Mouse (Mus musculus) neural tube, embryonic 14.5 days (tissue): ENCODE results near the gene Pnrc2. TPM values are rescaled to one million over a fixed set of nuclear protein-coding genes. Genes with fewer than 3 reads are reported as not detected.
A peak's percentile ranks its signal among the peaks of the same experiment; 100 is the strongest.

ENCODE experiments used
- ATAC-seq: fragments of 200-750 bp; cut with Nextera tagmentation; 2 replicates; pipeline ENCODE4 v1.8.0; 2017; ENCODE audit warnings: low read depth, mild to moderate bottlenecking, moderate TSS enrichment, moderate library complexity
- H3K27ac ChIP-seq: fragments of 300-500 bp; sonication (generic); 2 replicates; pipeline ENCODE4 v1.5.1; 2014; ENCODE audit warnings: low read depth, mild to moderate bottlenecking, control low read depth, low read length, moderate library complexity, mixed read lengths
- H3K27me3 ChIP-seq: fragments of 300-500 bp; sonication (generic); 2 replicates; pipeline ENCODE4 v1.6.1; 2014; ENCODE audit warnings: low read length; ENCODE audit not compliant: control insufficient read depth, insufficient read depth
- H3K36me3 ChIP-seq: fragments of 300-500 bp; sonication (generic); 2 replicates; pipeline ENCODE4 v1.6.1; 2014; ENCODE audit warnings: low read length, mixed read lengths; ENCODE audit not compliant: control insufficient read depth, insufficient read depth
- H3K4me1 ChIP-seq: fragments of 300-500 bp; sonication (generic); 2 replicates; pipeline ENCODE4 v1.6.1; 2014; ENCODE audit warnings: low read length; ENCODE audit not compliant: control insufficient read depth, insufficient read depth
- H3K4me2 ChIP-seq: fragments of 300-500 bp; sonication (generic); 2 replicates; pipeline ENCODE4 v1.6.1; 2014; ENCODE audit warnings: mild to moderate bottlenecking, low read depth, low read length, control low read depth
- H3K4me3 ChIP-seq: fragments of 300-500 bp; sonication (generic); 2 replicates; pipeline ENCODE4 v1.5.1; 2014; ENCODE audit warnings: low read depth, low read length, control low read depth, mixed read lengths
- H3K9ac ChIP-seq: fragments of 300-500 bp; sonication (generic); replicated peaks from 2 replicates; pipeline ENCODE4 v1.6.1; 2014; ENCODE audit warnings: low read depth, mild to moderate bottlenecking, control low read depth, low read length, mixed read lengths
- H3K9me3 ChIP-seq: fragments of 300-500 bp; sonication (generic); 2 replicates; pipeline ENCODE4 v1.6.1; 2016; ENCODE audit warnings: low read length; ENCODE audit not compliant: control insufficient read depth
- WGBS: fragments of 180-500 bp; shearing (Covaris S2); extraction: QIAGEN DNeasy Blood & Tissue Kit; methylation state at CpG from one replicate; pipeline ENCODE4 v1.1.7; 2014; 5-methylcytosine and 5-hydroxymethylcytosine counted together
- polyA plus RNA-seq: library from polyadenylated mRNA; unstranded; fragments of >200 nt; fragmentation: Nextera tagmentation; extraction: Ambion mirVana; gene quantifications from 2 replicates; pipeline ENCODE4 v1.2.1, GENCODE M21; 2014

The Pnrc2 gene
- polyA plus RNA-seq, 1 experiment from 2014 or later = 85.7 TPM

GRCm38 (mm10) chr4:135884531-135884930 lies 10.9 kb upstream of the Pnrc2 start:
- Histone ChIP-seq H3K9ac (no peak overlapping the region), H3K27ac (no peak overlapping the region), H3K4me2 (no peak overlapping the region), H3K9me3 (no peaks in the 10 kb centered on the region), H3K4me1 (no peaks in the 10 kb centered on the region), H3K27me3 (no peaks in the 10 kb centered on the region), H3K36me3 (no peaks in the 10 kb centered on the region), H3K4me3 (no peak overlapping the region)
- ATAC-seq = no peak
- WGBS = 33% methylated on average over 6 of the region's 6 CpGs

GRCm38 (mm10) chr4:135883881-135884516 lies 10.3 kb upstream of the Pnrc2 start:
- H3K9ac ChIP-seq = no peak overlapping the region
- H3K4me2 ChIP-seq = no peak overlapping the region
- no peaks in the 10 kb centered on the region for H3K27me3 ChIP-seq
- H3K9me3 ChIP-seq = no peaks in the 10 kb centered on the region
- no peaks in the 10 kb centered on the region for H3K4me1 ChIP-seq
- 76% methylated on average over 7 of the region's 7 CpGs for WGBS
- no peak overlapping the region for H3K27ac ChIP-seq
- no peak for ATAC-seq
- no peaks in the 10 kb centered on the region for H3K36me3 ChIP-seq
- no peak overlapping the region for H3K4me3 ChIP-seq

- WGBS = 59% methylated on average over 10 of the region's 10 CpGs
- H3K36me3 ChIP-seq = no peaks in the 10 kb centered on the region
- no peak overlapping the region for H3K9ac ChIP-seq
- no peak overlapping the region for H3K4me3 ChIP-seq
- no peak overlapping the region for H3K27ac ChIP-seq
- no peak overlapping the region for H3K4me2 ChIP-seq
- H3K27me3 ChIP-seq = no peaks in the 10 kb centered on the region
- no peaks in the 10 kb centered on the region for H3K4me1 ChIP-seq
- no peak for ATAC-seq
- no peaks in the 10 kb centered on the region for H3K9me3 ChIP-seq
These were observed 9.8 kb upstream of the Pnrc2 start for GRCm38 (mm10) chr4:135883401-135883851.

GRCm38 (mm10) chr4:135882023-135882422 lies 8.4 kb upstream of the Pnrc2 start:
- Histone ChIP-seq H3K36me3 (no peaks in the 10 kb centered on the region), H3K4me3 (no peak overlapping the region), H3K27ac (no peak overlapping the region), H3K27me3 (no peaks in the 10 kb centered on the region), H3K9ac (no peak overlapping the region), H3K4me2 (no peak overlapping the region), H3K9me3 (no peaks in the 10 kb centered on the region), H3K4me1 (0 out of 2 replicates have a peak, but pooled peaks cover 1% of the 10 kb centered on the region)
- ATAC-seq = no peak
- 82% methylated on average over 6 of the region's 6 CpGs for WGBS

GRCm38 (mm10) chr4:135880576-135880975 lies 6.9 kb upstream of the Pnrc2 start:
- no peaks in the 10 kb centered on the region for H3K36me3 ChIP-seq
- 83% methylated on average over 10 of the region's 10 CpGs for WGBS
- H3K9ac ChIP-seq = no peak overlapping the region
- H3K27ac ChIP-seq = no peak overlapping the region
- no peaks in the 10 kb centered on the region for H3K27me3 ChIP-seq
- peaks cover 7% of the 10 kb centered on the region for H3K4me1 ChIP-seq
- no peak for ATAC-seq
- H3K4me3 ChIP-seq = no peak overlapping the region
- no peak overlapping the region for H3K4me2 ChIP-seq
- H3K9me3 ChIP-seq = no peaks in the 10 kb centered on the region

GRCm38 (mm10) chr4:135880018-135880417 lies 6.4 kb upstream of the Pnrc2 start:
- Histone ChIP-seq H3K9ac (no peak overlapping the region), H3K36me3 (no peaks in the 10 kb centered on the region), H3K27ac (no peak overlapping the region), H3K9me3 (no peaks in the 10 kb centered on the region), H3K4me2 (no peak overlapping the region), H3K4me3 (no peak overlapping the region), H3K27me3 (no peaks in the 10 kb centered on the region), H3K4me1 (peaks cover 7% of the 10 kb centered on the region)
- WGBS = 96% methylated on average over 6 of the region's 6 CpGs
- ATAC-seq = no peak

- Histone ChIP-seq H3K36me3 (no peaks in the 10 kb centered on the region), H3K9me3 (no peaks in the 10 kb centered on the region), H3K27ac (no peak overlapping the region), H3K27me3 (no peaks in the 10 kb centered on the region), H3K9ac (no peak overlapping the region), H3K4me1 (peaks cover 11% of the 10 kb centered on the region), H3K4me3 (no peak overlapping the region), H3K4me2 (no peak overlapping the region)
- WGBS = 74% methylated on average over 6 of the region's 6 CpGs
- ATAC-seq = no peak
These were observed 5.4 kb upstream of the Pnrc2 start for GRCm38 (mm10) chr4:135879021-135879420.

GRCm38 (mm10) chr4:135877742-135878141 lies 4.1 kb upstream of the Pnrc2 start:
- H3K27me3 ChIP-seq = no peaks in the 10 kb centered on the region
- ATAC-seq = no peak
- H3K36me3 ChIP-seq = no peaks in the 10 kb centered on the region
- H3K9me3 ChIP-seq = no peaks in the 10 kb centered on the region
- 74% methylated on average over 2 of the region's 2 CpGs for WGBS
- H3K4me2 ChIP-seq = no peak overlapping the region
- H3K4me3 ChIP-seq = no peak overlapping the region
- no peak overlapping the region for H3K9ac ChIP-seq
- peaks cover 13% of the 10 kb centered on the region for H3K4me1 ChIP-seq
- H3K27ac ChIP-seq = no peak overlapping the region

GRCm38 (mm10) chr4:135876583-135877020 lies 3.0 kb upstream of the Pnrc2 start:
- Histone ChIP-seq H3K4me1 (peaks cover 23% of the 10 kb centered on the region), H3K27me3 (no peaks in the 10 kb centered on the region), H3K9me3 (no peaks in the 10 kb centered on the region), H3K9ac (0 out of 2 replicates have a peak overlapping the region, but pooled peaks have one; percentile 32), H3K36me3 (peaks cover under 1% of the 10 kb centered on the region; the same call in 1 of the 2 replicates), H3K4me2 (peak overlapping the region; percentile 43), H3K4me3 (peak overlapping the region; percentile 7; the same call in 1 of the 2 replicates), H3K27ac (peak overlapping the region; percentile 23; the same call in 1 of the 2 replicates)
- 3% methylated on average over 16 of the region's 16 CpGs for WGBS
- no peak for ATAC-seq
